Mouse (Mus musculus): ENCODE data around the gene E2f1. TPM values are rescaled to one million over a fixed set of nuclear protein-coding genes. Genes with fewer than 3 reads are reported as not detected.

E2f1 gene
- total and polyA plus RNA-seq, 3 experiments: 5.1 to 19.6 (median 5.3) TPM

DNA sequence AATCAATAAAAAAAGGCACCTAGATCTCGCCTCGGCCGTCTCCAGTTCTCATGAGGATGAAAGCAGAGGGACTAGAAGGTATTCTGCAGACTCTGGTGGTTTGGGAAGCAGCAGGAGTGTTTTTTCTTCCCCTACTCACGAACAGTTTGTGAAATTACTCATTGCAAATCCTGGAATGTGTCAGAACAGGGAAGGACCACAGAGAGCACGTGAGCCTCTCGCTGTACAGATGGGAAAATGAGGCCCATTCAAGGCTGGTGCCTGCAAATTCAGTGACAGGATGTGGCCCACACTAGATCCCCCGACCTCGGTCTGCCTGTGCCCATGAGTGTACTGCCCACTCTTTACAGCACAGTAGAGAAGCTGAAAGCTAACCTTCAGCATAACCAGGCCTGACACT lies 2.3 kb upstream of the E2f1 start:
- H3K4me1 ChIP-seq (ENCODE audit: control insufficient read depth in 1 of 2, insufficient read depth in 2 of 2): peaks cover 7 to 49% of the 10 kb centered on the region in 2 experiments
- dilution Hi-C loops (cut with MboI; ENCODE audit: extremely low pct_ligation_motif_present, extremely low pct_unique_long_range_greater_than_20kb, low sequenced_read_pairs): no loop called here

DNA sequence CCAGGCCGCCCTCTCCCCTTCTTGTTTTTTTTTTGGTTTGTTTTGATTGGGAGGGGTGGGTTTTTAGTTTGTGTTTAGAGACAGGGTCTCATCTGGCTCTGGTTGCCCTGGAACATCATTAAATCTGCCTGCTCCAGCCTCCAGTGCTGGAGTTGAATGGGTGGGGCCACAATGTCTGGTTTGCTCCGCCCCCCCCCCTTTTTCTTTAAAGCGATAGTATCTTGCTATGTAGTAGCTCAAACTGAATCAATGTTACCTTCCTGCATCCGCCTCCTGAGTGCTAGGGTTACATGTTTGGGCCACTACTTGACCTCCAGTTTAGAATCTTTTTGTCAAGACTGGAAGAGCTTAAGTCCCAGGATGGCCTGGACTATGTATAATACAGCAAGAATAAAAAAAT lies 1.6 kb upstream of the E2f1 start:
- peaks cover 7 to 47% of the 10 kb centered on the region in 2 experiments for H3K4me1 ChIP-seq (ENCODE audit: control insufficient read depth in 1 of 2, insufficient read depth in 2 of 2)
- H3K4me3 ChIP-seq (replicated peaks in 1 of 3; ENCODE audit: low read depth in 2 of 3, low read length in 2 of 3, poor library complexity in 1 of 3): no peak overlapping the region
- TF ChIP-seq ELF1 (IDR thresholded peaks at IDR 0.05; ENCODE audit: low read depth, low read length) (no peak), E2F4 (IDR thresholded peaks at IDR 0.05; ENCODE audit: insufficient replicate concordance, low read depth, low read length) (no peak), IRF4 (IDR thresholded peaks at IDR 0.05; ENCODE audit: low read depth, low read length) (no peak), ZNF384 (IDR thresholded peaks at IDR 0.05; ENCODE audit: low read depth, low read length) (peak; percentile 53), MAZ (IDR thresholded peaks at IDR 0.05; ENCODE audit: low read depth, low read length) (peak; percentile 44; the same call in 1 of the 2 replicates), SMC3 (IDR thresholded peaks at IDR 0.05; ENCODE audit: low read depth, low read length) (no peak), GABPA (IDR thresholded peaks at IDR 0.05; ENCODE audit: insufficient replicate concordance, low read depth, low read length) (no peak)
- H3K36me3 ChIP-seq (replicated peaks in 1 of 2; ENCODE audit: control insufficient read depth in 1 of 2, insufficient read depth in 1 of 2, low read length in 1 of 2): peaks cover 0 to 4% of the 10 kb centered on the region in 2 experiments
- peaks cover 21% of the 10 kb centered on the region for H3K79me2 ChIP-seq (replicated peaks; ENCODE audit: control insufficient read depth, extremely low read depth, insufficient read depth, poor library complexity, severe bottlenecking)
- H3K9ac ChIP-seq (ENCODE audit: insufficient read depth, low read depth): no peak overlapping the region; the same call in 1 of the 2 replicates
- peak overlapping the region; percentile 90; the same call in 1 of the 2 replicates for H3K4me2 ChIP-seq (ENCODE audit: insufficient read depth, low read depth, poor library complexity, severe bottlenecking)
- in situ Hi-C loops (cut with MboI; ENCODE audit: low pct_ligation_motif_present, low pct_unique_long_range_greater_than_20kb, low sequenced_read_pairs) (no loop called here), dilution Hi-C loops (cut with MboI; ENCODE audit: extremely low pct_ligation_motif_present, extremely low pct_unique_long_range_greater_than_20kb, low sequenced_read_pairs) (no loop called here)
- no peak for DNase-seq (ENCODE audit: extremely low read depth)
- H3K9me3 ChIP-seq (replicated peaks; ENCODE audit: low read length): no peaks in the 10 kb centered on the region
- H3K27ac ChIP-seq (ENCODE audit: insufficient read depth, low read depth): no peak overlapping the region
- no peaks in the 10 kb centered on the region for H3K27me3 ChIP-seq (replicated peaks)

More for the DNA sequence above, 2.3 kb upstream of the E2f1 start:
- Histone ChIP-seq H3K27me3 (replicated peaks) (no peaks in the 10 kb centered on the region), H3K36me3 (replicated peaks in 1 of 2; ENCODE audit: control insufficient read depth in 1 of 2, insufficient read depth in 1 of 2, low read length in 1 of 2) (no peaks in the 10 kb centered on the region), H3K27ac (ENCODE audit: insufficient read depth, low read depth) (no peak overlapping the region), H3K79me2 (replicated peaks; ENCODE audit: control insufficient read depth, extremely low read depth, insufficient read depth, poor library complexity, severe bottlenecking) (peaks cover 16% of the 10 kb centered on the region), H3K4me2 (ENCODE audit: insufficient read depth, low read depth, poor library complexity, severe bottlenecking) (no peak overlapping the region), H3K4me3 (replicated peaks in 1 of 3; ENCODE audit: low read depth in 2 of 3, low read length in 2 of 3, poor library complexity in 1 of 3) (no peak overlapping the region), H3K9ac (ENCODE audit: insufficient read depth, low read depth) (no peak overlapping the region), H3K9me3 (replicated peaks; ENCODE audit: low read length) (no peaks in the 10 kb centered on the region)
- TF ChIP-seq IRF4 (IDR thresholded peaks at IDR 0.05; ENCODE audit: low read depth, low read length) (peak; percentile 57; the same call in 1 of the 2 replicates), PAX5 (IDR thresholded peaks at IDR 0.05; ENCODE audit: low read length) (no peak), BHLHE40 (IDR thresholded peaks at IDR 0.05; ENCODE audit: low read depth, low read length) (peak; percentile 81), NELFE (IDR thresholded peaks at IDR 0.05; ENCODE audit: low read depth, low read length) (no peak)
- in situ Hi-C loops (cut with MboI; ENCODE audit: low pct_ligation_motif_present, low pct_unique_long_range_greater_than_20kb, low sequenced_read_pairs): no loop called here
- DNase-seq (ENCODE audit: extremely low read depth): no peak

DNA sequence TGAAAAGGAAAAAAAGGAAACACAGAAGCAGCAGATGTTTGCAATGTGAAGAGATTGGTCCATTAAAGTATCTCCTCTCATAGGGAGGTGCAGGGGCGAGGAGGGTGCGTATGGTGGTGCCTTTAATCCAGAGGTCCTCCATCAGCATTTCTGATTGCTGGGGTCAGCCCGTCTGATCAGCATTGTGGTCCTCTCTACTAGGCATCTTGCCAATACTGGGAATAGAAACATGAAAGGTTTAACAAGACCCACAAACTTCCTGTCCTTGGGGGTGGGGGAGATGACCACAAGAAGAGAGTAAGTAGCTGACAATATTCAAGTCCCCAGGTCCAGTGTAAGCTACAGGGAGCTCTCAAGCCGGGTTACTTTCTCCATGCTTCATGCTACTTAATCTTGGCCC lies 974 bp upstream of the E2f1 start:
- H3K4me1 ChIP-seq (ENCODE audit: control insufficient read depth in 1 of 2, insufficient read depth in 2 of 2): peaks cover 7 to 50% of the 10 kb centered on the region in 2 experiments
- H3K79me2 ChIP-seq (replicated peaks; ENCODE audit: control insufficient read depth, extremely low read depth, insufficient read depth, poor library complexity, severe bottlenecking): peaks cover 22% of the 10 kb centered on the region
- no peaks in the 10 kb centered on the region for H3K27me3 ChIP-seq (replicated peaks)
- no peak overlapping the region for H3K27ac ChIP-seq (ENCODE audit: insufficient read depth, low read depth)
- in situ Hi-C loops (cut with MboI; ENCODE audit: low pct_ligation_motif_present, low pct_unique_long_range_greater_than_20kb, low sequenced_read_pairs): no loop called here
- H3K9ac ChIP-seq (ENCODE audit: insufficient read depth, low read depth): peak overlapping the region; percentile 30; the same call in 1 of the 2 replicates
- no peak for DNase-seq (ENCODE audit: extremely low read depth)
- H3K36me3 ChIP-seq (replicated peaks in 1 of 2; ENCODE audit: control insufficient read depth in 1 of 2, insufficient read depth in 1 of 2, low read length in 1 of 2): peaks cover 0 to 10% of the 10 kb centered on the region in 2 experiments
- TF ChIP-seq EP300 (IDR thresholded peaks at IDR 0.05; ENCODE audit: low read length): no peak
- TF ChIP-seq POLR2A (IDR thresholded peaks at IDR 0.05; ENCODE audit: low read depth, low read length): peak; percentile 31; the same call in 1 of the 2 replicates
- TF ChIP-seq MYC (IDR thresholded peaks at IDR 0.05; ENCODE audit: low read depth, low read length): 0 out of 2 replicates have a peak, but pooled peaks have one; percentile 7
- no peaks in the 10 kb centered on the region for H3K9me3 ChIP-seq (replicated peaks; ENCODE audit: low read length)
- dilution Hi-C loops (cut with MboI; ENCODE audit: extremely low pct_ligation_motif_present, extremely low pct_unique_long_range_greater_than_20kb, low sequenced_read_pairs): no loop called here
- H3K4me3 ChIP-seq (replicated peaks in 1 of 3; ENCODE audit: low read depth in 2 of 3, low read length in 2 of 3, poor library complexity in 1 of 3): no peak overlapping the region
- peak overlapping the region; percentile 90 for H3K4me2 ChIP-seq (ENCODE audit: insufficient read depth, low read depth, poor library complexity, severe bottlenecking)

All from CH12.LX (cell line).